Mouse (Mus musculus) small intestine, adult 2 months (tissue): Measurements from ENCODE around the gene Usp24.

Experiments
- CTCF ChIP-seq: fragments of 200-500 bp; IDR thresholded peaks from 2 replicates; pipeline ENCODE4 v1.5.1; 2012; ENCODE audit warnings: low read depth, mild to moderate bottlenecking, control low read depth, inconsistent platforms, low read length, moderate library complexity, mixed read lengths; ENCODE audit not compliant: insufficient replicate concordance, insufficient read length; ENCODE audit errors: extremely low read depth
- POLR2A ChIP-seq: fragments of 200-500 bp; IDR thresholded peaks from 2 replicates; pipeline ENCODE4 v1.6.1; 2012; ENCODE audit warnings: low read depth, mild to moderate bottlenecking, control low read depth, inconsistent platforms, low read length, moderate library complexity

GRCm38 (mm10) chr4:106347664-106348063, 31.7 kb downstream of the Usp24 start:
- TF ChIP-seq CTCF (no peak), POLR2A (no peak)
